Mouse (Mus musculus) midbrain, postnatal 0 days (tissue): ENCODE measurements around the gene Lactb. TPM values are rescaled to one million over a fixed set of nuclear protein-coding genes. Genes with fewer than 3 reads are reported as not detected.

Experiments
- ATAC-seq: fragments of 200-750 bp; cut with Nextera tagmentation; 2 replicates; pipeline ENCODE4 v1.8.0; 2017; ENCODE audit warnings: moderate number of reproducible peaks, mild to moderate bottlenecking, moderate TSS enrichment, moderate library complexity; ENCODE audit not compliant: low FRiP score
- DNase-seq: peaks from one replicate; pipeline ENCODE4 v3.0.0-alpha.2; 2015; ENCODE audit warnings: low spot score
- H3K27ac ChIP-seq: fragments of 300-500 bp; sonication (generic); 2 replicates; pipeline ENCODE4 v1.5.1; 2014; ENCODE audit warnings: low read depth, mild to moderate bottlenecking, low read length, mixed read lengths
- H3K27me3 ChIP-seq: fragments of 300-500 bp; sonication (generic); 2 replicates; pipeline ENCODE4 v1.6.1; 2014; ENCODE audit warnings: low read length, control low read depth, mixed read lengths; ENCODE audit not compliant: insufficient read depth
- H3K36me3 ChIP-seq: fragments of 300-500 bp; sonication (generic); 2 replicates; pipeline ENCODE4 v1.6.1; 2014; ENCODE audit warnings: low read length, control low read depth, mixed read lengths; ENCODE audit not compliant: insufficient read depth
- H3K4me1 ChIP-seq: fragments of 300-500 bp; sonication (generic); 2 replicates; pipeline ENCODE4 v1.6.1; 2014; ENCODE audit warnings: mild to moderate bottlenecking, control low read depth, antibody characterized with exemption, low read length, mixed read lengths; ENCODE audit not compliant: insufficient read depth
- H3K4me2 ChIP-seq: fragments of 300-500 bp; sonication (generic); 2 replicates; pipeline ENCODE4 v1.6.1; 2014; ENCODE audit warnings: low read depth, mild to moderate bottlenecking, low read length, mixed read lengths; ENCODE audit not compliant: poor library complexity, severe bottlenecking
- H3K4me3 ChIP-seq: fragments of 300-500 bp; sonication (generic); 2 replicates; pipeline ENCODE4 v1.5.1; 2014; ENCODE audit warnings: low read depth, mild to moderate bottlenecking, low read length, moderate library complexity
- H3K9ac ChIP-seq: fragments of 300-500 bp; sonication (generic); replicated peaks from 2 replicates; pipeline ENCODE4 v1.6.1; 2014; ENCODE audit warnings: mild to moderate bottlenecking, low read length, moderate library complexity, mixed read lengths; ENCODE audit not compliant: poor library complexity, severe bottlenecking
- H3K9me3 ChIP-seq: fragments of 300-500 bp; sonication (generic); 2 replicates; pipeline ENCODE4 v1.6.1; 2016; ENCODE audit warnings: low read length, control low read depth
- CTCF ChIP-seq: IDR thresholded peaks from 2 replicates; pipeline ENCODE4 v1.5.1; 2016; ENCODE audit warnings: antibody characterized with exemption, mild to moderate bottlenecking
- WGBS: fragments of 180-500 bp; shearing (Covaris S2); extraction: QIAGEN DNeasy Blood & Tissue Kit; methylation state at CpG from one replicate; pipeline ENCODE4 v1.1.7; 2014; 5-methylcytosine and 5-hydroxymethylcytosine counted together
- polyA plus RNA-seq: library from polyadenylated mRNA; unstranded; fragments of >200 nt; fragmentation: Nextera tagmentation; extraction: Ambion mirVana; gene quantifications from 2 replicates; pipeline ENCODE4 v1.2.1, GENCODE M21; 2015
- total RNA-seq: library from RNA; depleted of rRNA; stranded (reverse); fragments of >200 nt; gene quantifications from 2 replicates; pipeline ENCODE4 v1.2.3, GENCODE M21; 2014

Lactb gene
- total and polyA plus RNA-seq, 2 experiments from 2014 or later: 12.9 to 18.8 TPM

GRCm38 (mm10) chr9:67008781-67009180, 33.5 kb upstream of the Lactb start:
- no peak overlapping the region for H3K4me3 ChIP-seq
- H3K4me1 ChIP-seq: no peaks in the 10 kb centered on the region
- H3K27me3 ChIP-seq: no peaks in the 10 kb centered on the region
- no peak overlapping the region for H3K9ac ChIP-seq
- H3K4me2 ChIP-seq: no peak overlapping the region
- no peak for DNase-seq
- TF ChIP-seq CTCF: no peak
- H3K27ac ChIP-seq: no peak overlapping the region
- no peaks in the 10 kb centered on the region for H3K36me3 ChIP-seq
- H3K9me3 ChIP-seq: no peaks in the 10 kb centered on the region
- no peak for ATAC-seq
- WGBS: 66% methylated on average over 11 of the region's 11 CpGs

- 80% methylated on average over 4 of the region's 4 CpGs for WGBS
- H3K27me3 ChIP-seq: no peaks in the 10 kb centered on the region
- no peaks in the 10 kb centered on the region for H3K9me3 ChIP-seq
- DNase-seq (no peak), ATAC-seq (no peak)
- H3K36me3 ChIP-seq: no peaks in the 10 kb centered on the region
- no peak for TF ChIP-seq CTCF
- no peaks in the 10 kb centered on the region for H3K4me1 ChIP-seq
- H3K4me2 ChIP-seq: no peak overlapping the region
- H3K9ac ChIP-seq: no peak overlapping the region
- H3K4me3 ChIP-seq: no peak overlapping the region
- no peak overlapping the region for H3K27ac ChIP-seq
Measured at GRCm38 (mm10) chr9:67006376-67006775, 31.1 kb upstream of the Lactb start.

GRCm38 (mm10) chr9:67005161-67005742, 30.0 kb upstream of the Lactb start:
- TF ChIP-seq CTCF: no peak
- Histone ChIP-seq H3K27ac (no peak overlapping the region), H3K4me2 (no peak overlapping the region), H3K36me3 (no peaks in the 10 kb centered on the region), H3K4me3 (no peak overlapping the region), H3K4me1 (no peaks in the 10 kb centered on the region), H3K9me3 (no peaks in the 10 kb centered on the region), H3K27me3 (no peaks in the 10 kb centered on the region), H3K9ac (no peak overlapping the region)
- peak; percentile 78 for ATAC-seq
- peak; percentile 72 for DNase-seq
- WGBS: 68% methylated on average over 11 of the region's 11 CpGs

GRCm38 (mm10) chr9:67003656-67004055, 28.4 kb upstream of the Lactb start:
- no peak for DNase-seq
- no peak overlapping the region for H3K4me3 ChIP-seq
- H3K4me1 ChIP-seq: no peaks in the 10 kb centered on the region
- no peak overlapping the region for H3K4me2 ChIP-seq
- no peaks in the 10 kb centered on the region for H3K9me3 ChIP-seq
- ATAC-seq: no peak
- WGBS: 59% methylated on average over 4 of the region's 4 CpGs
- no peak for TF ChIP-seq CTCF
- no peaks in the 10 kb centered on the region for H3K36me3 ChIP-seq
- no peaks in the 10 kb centered on the region for H3K27me3 ChIP-seq
- H3K9ac ChIP-seq: no peak overlapping the region
- no peak overlapping the region for H3K27ac ChIP-seq

GRCm38 (mm10) chr9:67003156-67003555, 27.9 kb upstream of the Lactb start:
- Histone ChIP-seq H3K9me3 (no peaks in the 10 kb centered on the region), H3K27ac (no peak overlapping the region), H3K4me3 (no peak overlapping the region), H3K4me1 (no peaks in the 10 kb centered on the region), H3K27me3 (no peaks in the 10 kb centered on the region), H3K9ac (no peak overlapping the region), H3K36me3 (no peaks in the 10 kb centered on the region), H3K4me2 (no peak overlapping the region)
- 34% methylated on average over 4 of the region's 4 CpGs for WGBS
- DNase-seq (no peak), ATAC-seq (no peak)
- TF ChIP-seq CTCF: no peak

GRCm38 (mm10) chr9:67001506-67001905, 26.2 kb upstream of the Lactb start:
- Histone ChIP-seq H3K36me3 (no peaks in the 10 kb centered on the region), H3K27ac (no peak overlapping the region), H3K27me3 (no peaks in the 10 kb centered on the region), H3K4me2 (no peak overlapping the region), H3K4me1 (no peaks in the 10 kb centered on the region), H3K9ac (no peak overlapping the region), H3K4me3 (no peak overlapping the region), H3K9me3 (no peaks in the 10 kb centered on the region)
- no peak for ATAC-seq
- TF ChIP-seq CTCF: no peak
- 76% methylated on average over 4 of the region's 4 CpGs for WGBS
- no peak for DNase-seq
